Mouse (Mus musculus) fat pad, adult 2 months (tissue): ENCODE results near the gene Pigz.
"Not testable (repeated sequence)": the region's sequence is repeated elsewhere in the genome, so short reads cannot be mapped to it uniquely, and the experiment has no call there.

ENCODE experiments used
- DNase-seq: peaks from one replicate; pipeline ENCODE4 v3.0.0-alpha.2; 2011; ENCODE audit warnings: low read depth, low spot score; ENCODE audit errors: extremely low read depth

Gene Pigz

DNA sequence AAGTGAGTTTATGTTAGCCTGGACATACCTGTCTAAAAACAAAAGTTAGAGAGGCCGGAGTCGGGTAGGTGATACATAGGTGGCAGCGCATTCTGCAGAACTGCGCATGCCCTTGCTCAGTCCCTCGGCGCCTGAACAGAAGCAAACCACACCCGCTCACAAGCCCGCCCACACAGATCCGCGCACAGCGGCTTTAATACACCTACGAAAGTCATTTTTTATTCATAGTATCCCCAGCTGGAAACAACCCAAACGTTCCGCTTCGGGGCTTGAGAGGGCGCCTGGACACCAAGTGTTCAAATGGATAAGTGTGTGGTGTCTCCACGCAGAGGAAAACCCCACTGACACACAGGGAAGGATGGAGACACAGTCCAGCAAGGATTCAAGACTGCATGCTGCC is 2.3 kb upstream of the Pigz start:
- no peak for DNase-seq

GRCm38 (mm10) chr16:31932255-31932654 is 1.4 kb upstream of the Pigz start:
- DNase-seq = no peak

DNA sequence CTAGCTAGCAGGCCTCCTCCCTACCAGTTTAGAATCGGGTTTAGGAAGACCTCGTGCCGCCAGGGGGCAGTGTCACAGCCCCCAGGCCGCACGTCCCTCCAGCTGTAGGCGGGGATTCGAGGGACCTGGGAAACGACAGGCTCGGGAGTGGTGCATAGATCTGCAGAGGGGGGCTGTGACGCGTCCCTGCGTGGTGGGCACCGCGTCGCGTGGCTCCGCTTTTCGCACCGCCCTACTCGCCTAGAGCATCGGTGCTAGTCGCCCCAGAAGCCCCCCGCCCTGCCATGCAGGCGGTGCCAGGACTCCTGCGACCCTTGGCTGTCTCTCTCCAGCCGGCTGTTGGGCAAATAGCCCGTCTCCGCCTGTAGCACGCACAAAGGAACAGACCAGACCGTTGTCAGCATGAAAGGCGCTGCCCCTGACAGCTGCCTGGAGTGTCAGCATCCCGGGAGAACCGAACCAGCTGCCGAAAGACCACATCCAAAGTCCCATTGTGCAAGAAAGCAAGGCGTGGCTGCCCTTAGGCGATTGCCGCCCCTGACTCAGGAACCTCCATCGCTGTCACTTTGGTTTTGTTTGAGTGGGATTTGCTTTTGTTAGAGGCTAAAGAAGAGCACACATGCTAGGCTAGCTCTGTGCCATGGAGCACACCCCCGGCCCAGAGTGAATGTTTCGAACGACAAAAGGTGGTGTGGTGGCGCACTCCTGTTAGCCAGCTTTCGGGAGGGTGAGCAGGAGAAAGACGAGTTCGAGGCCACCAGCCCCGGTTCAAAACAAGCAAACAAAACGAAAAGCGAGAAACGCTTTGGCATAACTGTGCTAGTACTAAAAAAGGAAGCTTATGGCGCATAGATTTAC is 582 bp upstream of the Pigz start:
- DNase-seq = no peak

DNA sequence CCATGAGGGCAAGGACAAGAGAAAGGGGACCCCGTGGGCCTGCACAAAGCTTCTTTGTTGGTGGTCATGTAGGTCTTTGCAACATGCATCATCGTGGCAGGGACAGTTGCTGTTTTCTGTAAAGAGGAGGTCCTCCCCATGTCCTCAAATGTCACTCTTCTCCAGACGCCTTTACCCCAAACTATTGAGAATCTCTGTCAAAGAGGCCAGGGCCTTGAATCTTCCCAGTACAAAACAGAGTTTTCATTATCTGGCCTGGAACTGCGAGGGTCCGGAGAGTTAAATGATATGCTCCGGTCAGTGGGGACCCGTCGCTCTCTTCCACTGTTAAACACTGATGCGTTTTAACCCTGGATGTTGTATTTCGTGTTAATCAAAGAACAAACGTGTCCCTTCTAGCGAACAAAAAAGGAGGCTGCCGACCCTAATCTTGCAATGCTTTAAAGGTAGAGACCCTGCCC is 929 bp downstream of the Pigz start:
- no peak for DNase-seq

- DNase-seq = no peak
Observed at GRCm38 (mm10) chr16:31935091-31935979, 1.7 kb downstream of the Pigz start.

GRCm38 (mm10) chr16:31936568-31936967 is 2.9 kb downstream of the Pigz start:
- DNase-seq = no peak

DNA sequence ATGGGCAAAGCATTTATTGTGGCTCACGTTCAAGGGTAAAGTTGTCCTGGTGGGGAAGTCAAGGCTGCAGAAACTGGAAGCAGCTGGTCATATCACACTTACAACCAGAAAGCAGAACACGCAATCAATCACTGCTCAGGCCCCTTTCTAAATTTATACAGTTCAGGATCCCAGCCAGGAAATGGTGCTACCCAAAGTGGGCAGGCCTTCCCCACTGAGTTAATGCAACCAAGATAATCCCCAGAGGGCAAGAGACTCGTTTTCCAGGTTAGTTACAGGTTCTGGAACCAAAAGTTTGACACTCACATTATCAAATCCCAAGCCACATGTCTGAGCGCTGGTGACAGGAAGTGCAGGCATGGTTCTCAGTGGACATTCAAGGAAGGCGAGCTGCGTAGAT is 5.2 kb downstream of the Pigz start:
- DNase-seq = no peak

DNA sequence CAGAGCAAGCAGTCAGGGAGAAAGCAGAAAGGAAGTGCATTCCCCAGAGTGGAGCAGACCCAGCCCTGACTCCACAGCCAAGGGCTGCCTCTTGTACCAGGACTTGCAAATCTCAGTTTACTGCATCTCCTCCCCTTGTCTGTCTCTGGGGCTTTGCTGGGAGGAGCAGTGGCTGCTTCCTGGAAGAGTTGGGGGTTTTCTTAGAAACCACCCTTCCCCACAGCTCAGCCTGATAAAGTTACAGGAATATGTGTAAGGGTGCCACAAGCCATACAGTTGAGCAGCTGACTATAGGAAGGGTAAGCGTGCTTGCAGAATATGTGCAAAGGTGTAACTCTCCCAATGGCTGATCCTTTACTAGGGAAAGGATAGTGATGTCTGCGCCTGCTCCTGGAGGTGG is 6.9 kb downstream of the Pigz start:
- no peak for DNase-seq

DNA sequence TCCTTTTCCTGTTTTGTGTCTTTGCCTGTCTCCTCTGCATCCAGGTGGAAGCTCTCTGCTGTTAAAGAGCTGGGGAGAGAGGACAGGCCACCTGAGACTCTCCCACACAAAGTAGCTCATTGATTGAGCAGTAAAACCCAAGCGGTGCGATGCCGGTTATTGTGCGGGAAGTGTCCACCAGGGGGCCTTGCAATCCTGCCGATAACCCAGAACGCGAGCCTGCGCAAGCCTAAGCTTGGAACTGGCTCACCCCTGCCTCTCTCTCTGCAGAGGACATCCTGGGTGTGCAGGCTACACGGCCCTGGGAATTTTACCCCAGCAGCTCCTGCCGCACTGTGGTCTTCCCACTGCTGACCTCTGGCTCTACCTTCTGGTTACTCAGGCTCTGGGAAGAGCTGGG is 10.3 kb downstream of the Pigz start:
- DNase-seq = no peak

GRCm38 (mm10) chr16:31944698-31945255 is 11.1 kb downstream of the Pigz start:
- DNase-seq = no peak

DNA sequence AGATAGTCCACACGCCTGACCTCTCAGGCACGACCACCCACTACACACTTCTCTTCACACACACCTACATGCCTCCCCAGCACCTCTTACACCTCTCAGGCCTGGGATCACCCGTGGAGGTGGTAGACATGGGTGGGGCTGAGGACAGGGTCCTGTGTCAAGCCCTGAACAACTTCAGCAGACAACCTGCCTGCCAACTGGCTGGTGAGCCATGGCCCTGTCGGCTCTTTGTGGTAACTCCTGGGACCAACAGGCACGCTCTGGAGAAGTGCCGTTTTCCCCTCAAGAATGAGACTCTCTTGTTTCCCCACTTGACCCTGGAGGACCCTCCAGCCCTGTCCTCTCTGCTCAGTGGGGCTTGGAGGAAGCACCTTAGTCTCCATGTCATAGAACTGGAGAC is 11.7 kb downstream of the Pigz start:
- no peak for DNase-seq

GRCm38 (mm10) chr16:31945986-31946385 is 12.3 kb downstream of the Pigz start:
- not testable (repeated sequence) for DNase-seq

- no peak for DNase-seq
Observed at GRCm38 (mm10) chr16:31947333-31947732, 13.7 kb downstream of the Pigz start.

GRCm38 (mm10) chr16:31947901-31948316 is 14.3 kb downstream of the Pigz start:
- DNase-seq = no peak

DNA sequence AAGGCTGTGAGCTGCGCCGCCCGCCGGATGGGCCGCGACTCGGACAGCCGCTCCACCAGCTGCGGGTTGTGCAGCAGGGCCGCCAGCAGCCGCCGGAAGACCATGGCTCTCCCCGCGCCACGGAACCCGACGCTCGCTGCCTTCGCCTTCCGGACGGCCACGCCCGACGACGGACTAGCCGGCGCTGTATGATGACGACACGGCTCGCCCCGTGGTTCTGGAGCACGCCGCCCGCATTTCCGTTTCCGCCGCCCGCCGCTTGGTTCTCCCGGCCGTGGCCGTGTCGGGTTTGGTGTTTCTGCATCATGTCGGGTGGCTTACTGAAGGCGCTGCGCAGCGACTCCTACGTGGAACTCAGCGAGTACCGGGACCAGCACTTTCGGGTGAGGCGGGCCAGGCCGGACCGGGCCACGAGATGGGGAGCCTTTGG is 14.7 kb downstream of the Pigz start, which contains the start of the genes 0610012G03Rik and Ncbp2:
Gene 0610012G03Rik, minus strand, starts transcription at position 150 of the 430 bp plus-strand sequence.
Gene Ncbp2, plus strand, starts transcription at position 169 of the 430 bp plus-strand sequence.
- no peak for DNase-seq

GRCm38 (mm10) chr16:31963224-31963623 is 29.6 kb downstream of the Pigz start:
- no peak for DNase-seq

DNA sequence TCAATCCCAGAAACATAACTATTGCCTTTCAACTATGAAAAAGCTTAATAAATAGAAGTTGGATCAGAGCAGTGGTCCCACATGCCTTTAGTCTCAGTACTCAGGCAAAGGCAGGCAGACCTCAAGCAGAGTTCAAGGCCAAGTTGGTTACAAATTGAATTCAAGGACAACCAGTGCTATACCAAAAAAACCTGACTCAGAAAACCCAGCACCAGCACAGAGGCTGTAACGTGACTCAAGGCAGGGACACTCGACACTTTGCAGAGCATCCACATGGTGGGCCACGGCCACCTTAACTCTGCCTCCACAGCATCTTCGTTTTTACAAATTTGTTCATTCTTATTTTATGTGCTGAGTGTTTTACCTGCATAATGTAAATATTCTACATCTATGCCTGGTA is 41.6 kb downstream of the Pigz start:
- no peak for DNase-seq

DNA sequence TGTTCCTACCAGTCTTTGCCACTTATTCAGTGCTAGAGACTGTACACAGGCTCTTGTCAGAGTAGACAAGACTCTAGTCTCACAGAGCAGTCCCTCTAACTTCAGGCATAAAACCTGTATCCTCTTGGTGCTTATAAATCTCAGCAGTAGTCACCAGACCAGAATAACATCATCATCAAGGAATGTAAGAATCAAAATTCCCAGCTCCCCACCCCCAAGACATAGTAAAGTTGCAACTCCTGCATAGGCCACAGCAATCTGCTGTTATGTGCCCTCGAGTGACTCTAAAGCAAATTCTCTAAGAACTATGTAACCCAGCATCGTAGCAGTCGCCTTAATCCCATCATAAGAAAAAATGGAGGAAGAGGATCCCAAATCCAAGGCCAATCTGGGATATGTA is 45.9 kb downstream of the Pigz start:
- DNase-seq = no peak

DNA sequence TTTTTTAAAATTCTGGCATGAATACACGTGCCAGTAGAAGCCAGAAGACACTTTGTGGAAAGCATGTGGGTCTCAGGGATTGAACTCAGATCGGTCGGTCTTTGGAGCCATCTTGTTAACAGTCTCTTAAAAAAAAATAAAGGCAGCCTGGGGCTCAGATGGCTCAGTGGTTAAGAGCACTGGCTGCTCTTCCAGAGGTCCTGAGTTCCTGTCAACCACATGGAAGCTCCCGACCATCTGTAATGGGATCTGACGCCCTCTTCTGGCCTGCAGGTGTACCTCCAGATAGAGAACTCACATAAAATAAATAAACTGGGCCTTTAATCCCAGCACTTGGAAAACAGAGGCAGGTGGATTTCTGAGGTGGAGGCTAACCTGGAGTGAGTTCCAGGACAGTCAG is 47.3 kb downstream of the Pigz start:
- DNase-seq = no peak

DNA sequence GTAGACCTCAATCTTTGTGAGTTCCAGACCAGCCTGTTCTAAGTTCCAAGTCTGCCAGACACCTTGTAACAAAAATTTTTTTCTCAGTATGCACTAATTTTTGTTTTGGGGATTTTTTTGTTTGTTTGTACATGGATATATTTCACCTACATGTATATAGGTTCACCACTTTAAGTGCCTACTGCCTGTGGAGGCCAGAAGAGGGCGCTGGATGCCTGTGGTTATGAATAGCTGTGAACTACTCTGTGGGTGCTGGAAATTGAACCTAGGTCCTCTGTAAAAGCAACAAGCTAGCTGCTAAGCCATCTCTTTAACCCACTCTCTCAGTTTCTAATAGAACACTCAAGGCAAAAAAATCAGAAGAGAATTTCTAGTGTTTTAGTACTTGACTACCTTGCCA is 58.4 kb downstream of the Pigz start:
- no peak for DNase-seq

GRCm38 (mm10) chr16:31993195-31993594 is 59.5 kb downstream of the Pigz start:
- no peak for DNase-seq
